Mouse (Mus musculus) midbrain, embryonic 12.5 days (tissue): ENCODE results near the gene Gm19668. TPM values are rescaled to one million over a fixed set of nuclear protein-coding genes. Genes with fewer than 3 reads are reported as not detected.
"Not testable (repeated sequence)": the region's sequence is repeated elsewhere in the genome, so short reads cannot be mapped to it uniquely, and the experiment has no call there.

Experiments
- ATAC-seq: fragments of 200-750 bp; cut with Nextera tagmentation; 2 replicates; pipeline ENCODE4 v1.8.0; 2017; ENCODE audit warnings: low read depth, moderate TSS enrichment, moderate library complexity; ENCODE audit not compliant: low FRiP score
- H3K27ac ChIP-seq: fragments of 300-500 bp; sonication (generic); replicated peaks from 2 replicates; pipeline ENCODE4 v1.5.1; 2016; ENCODE audit warnings: mild to moderate bottlenecking
- H3K27me3 ChIP-seq: fragments of 300-500 bp; sonication (generic); 2 replicates; pipeline ENCODE4 v1.6.1; 2016; ENCODE audit warnings: mild to moderate bottlenecking
- H3K36me3 ChIP-seq: fragments of 300-500 bp; sonication (generic); 2 replicates; pipeline ENCODE4 v1.6.1; 2016
- H3K4me1 ChIP-seq: fragments of 300-500 bp; sonication (generic); 2 replicates; pipeline ENCODE4 v1.6.1; 2016
- H3K4me2 ChIP-seq: fragments of 300-500 bp; sonication (generic); replicated peaks from 2 replicates; pipeline ENCODE4 v1.6.1; 2016; ENCODE audit warnings: mild to moderate bottlenecking, moderate library complexity
- H3K4me3 ChIP-seq: fragments of 300-500 bp; sonication (generic); 2 replicates; pipeline ENCODE4 v1.5.1; 2016; ENCODE audit warnings: mild to moderate bottlenecking
- H3K9ac ChIP-seq: fragments of 300-500 bp; sonication (generic); replicated peaks from 2 replicates; pipeline ENCODE4 v1.6.1; 2016; ENCODE audit warnings: mild to moderate bottlenecking, moderate library complexity
- H3K9me3 ChIP-seq: fragments of 300-500 bp; sonication (generic); 2 replicates; pipeline ENCODE4 v1.6.1; 2016; ENCODE audit warnings: mild to moderate bottlenecking
- WGBS: fragments of 180-500 bp; shearing (Covaris S2); methylation state at CpG from one replicate; pipeline ENCODE4 v1.1.7; 2016; 5-methylcytosine and 5-hydroxymethylcytosine counted together
- polyA plus RNA-seq: library from polyadenylated mRNA; unstranded; fragments of >200 nt; fragmentation: Nextera tagmentation; extraction: Ambion mirVana; gene quantifications from 2 replicates; pipeline ENCODE4 v1.2.1, GENCODE M21; 2016

Gene Gm19668
- polyA plus RNA-seq, 1 experiment from 2014 or later = not detected

GRCm38 (mm10) chr10:77759582-77759981, 39.4 kb downstream of the Gm19668 start, which contains the start of gene Gm3233:
Gene Gm3233 (minus strand): TSS chr10:77759682.
- not testable (repeated sequence) for H3K27ac ChIP-seq, H3K27me3 ChIP-seq, H3K9me3 ChIP-seq, H3K4me1 ChIP-seq, H3K4me3 ChIP-seq, H3K4me2 ChIP-seq, H3K9ac ChIP-seq, H3K36me3 ChIP-seq, ATAC-seq
- no CpG with 5 or more reads among the region's 1 CpGs for WGBS

GRCm38 (mm10) chr10:77753448-77753847, 45.5 kb downstream of the Gm19668 start:
- ATAC-seq = no peak
- H3K27ac ChIP-seq = no peak overlapping the region
- H3K9me3 ChIP-seq = no peaks in the 10 kb centered on the region
- no peaks in the 10 kb centered on the region for H3K27me3 ChIP-seq
- no peak overlapping the region for H3K9ac ChIP-seq
- H3K4me1 ChIP-seq = no peaks in the 10 kb centered on the region
- H3K4me3 ChIP-seq = no peak overlapping the region
- H3K36me3 ChIP-seq = no peaks in the 10 kb centered on the region
- no peak overlapping the region for H3K4me2 ChIP-seq

GRCm38 (mm10) chr10:77752312-77752711, 46.6 kb downstream of the Gm19668 start:
- WGBS = 65% methylated on average over 3 of the region's 3 CpGs
- not testable (repeated sequence) for ATAC-seq

GRCm38 (mm10) chr10:77751254-77751653, 47.7 kb downstream of the Gm19668 start, which contains the start of gene Gm9736:
Gene Gm9736 (minus strand): TSS chr10:77751354.
- not testable (repeated sequence) for H3K27me3 ChIP-seq, ATAC-seq, H3K27ac ChIP-seq, H3K9ac ChIP-seq, H3K4me1 ChIP-seq, H3K9me3 ChIP-seq, H3K36me3 ChIP-seq, H3K4me2 ChIP-seq, H3K4me3 ChIP-seq
- 85% methylated on average over 1 of the region's 1 CpGs for WGBS

More at GRCm38 (mm10) chr10:77752312-77752711, 46.6 kb downstream of the Gm19668 start:
- H3K27me3 ChIP-seq, H3K27ac ChIP-seq, H3K4me3 ChIP-seq, H3K4me2 ChIP-seq, H3K9me3 ChIP-seq, H3K9ac ChIP-seq, H3K4me1 ChIP-seq, H3K36me3 ChIP-seq: not testable (repeated sequence)

GRCm38 (mm10) chr10:77750686-77751085, 48.2 kb downstream of the Gm19668 start:
- H3K4me3 ChIP-seq, H3K9me3 ChIP-seq, H3K27me3 ChIP-seq, H3K27ac ChIP-seq, H3K36me3 ChIP-seq, H3K9ac ChIP-seq, ATAC-seq, H3K4me1 ChIP-seq, H3K4me2 ChIP-seq: not testable (repeated sequence)
- WGBS = 74% methylated on average over 1 of the region's 1 CpGs

Other genes with a start within 250 kb of the Gm19668 start
- 62.4 and 69.4 TPM in 2 replicates for gene Pttg1ip, start 217.4 kb downstream of the Gm19668 start, polyA plus RNA-seq
- 304 and 325 TPM in 2 replicates for gene Sumo3, start 193.0 kb downstream of the Gm19668 start, polyA plus RNA-seq
- 7.7 and 19.3 TPM in 2 replicates for gene Gm49325, start 192.9 kb downstream of the Gm19668 start, polyA plus RNA-seq
- 83.6 and 84.2 TPM in 2 replicates for gene Ube2g2, start 176.9 kb downstream of the Gm19668 start, polyA plus RNA-seq
- gene Tspear, start 112.6 kb downstream of the Gm19668 start, polyA plus RNA-seq = 1.2 and 1.4 TPM in 2 replicates
- gene Gm19402, start 108.4 kb downstream of the Gm19668 start, polyA plus RNA-seq = not detected in 2 replicates
- not detected in 2 replicates for gene Gm9508, start 101.9 kb downstream of the Gm19668 start, polyA plus RNA-seq
- not detected in 2 replicates for gene Gm10272, start 92.5 kb downstream of the Gm19668 start, polyA plus RNA-seq
- not detected in 2 replicates for gene Gm10024, start 87.7 kb downstream of the Gm19668 start, polyA plus RNA-seq
- not detected in 2 replicates for gene Gm10142, start 83.3 kb downstream of the Gm19668 start, polyA plus RNA-seq
- not detected in 2 replicates for gene Krtap12-1, start 78.5 kb downstream of the Gm19668 start, polyA plus RNA-seq
- gene Gm10100, start 72.6 kb downstream of the Gm19668 start, polyA plus RNA-seq = not detected in 2 replicates
- gene Gm18596, start 56.5 kb downstream of the Gm19668 start, polyA plus RNA-seq = not detected in 2 replicates
- not detected in 2 replicates for gene Gm9736, start 47.8 kb downstream of the Gm19668 start, polyA plus RNA-seq
- gene Gm3233, start 39.5 kb downstream of the Gm19668 start, polyA plus RNA-seq = not detected in 2 replicates
- not detected in 2 replicates for gene Gm3238, start 27.8 kb downstream of the Gm19668 start, polyA plus RNA-seq
- gene Gm7138, start 22.2 kb downstream of the Gm19668 start, polyA plus RNA-seq = not detected in 2 replicates
- not detected in 2 replicates for gene Gm3250, start 16.6 kb downstream of the Gm19668 start, polyA plus RNA-seq
- gene Gm7137, start 10.9 kb downstream of the Gm19668 start, polyA plus RNA-seq = not detected in 2 replicates
- gene Gm9639, start 4.1 kb downstream of the Gm19668 start, polyA plus RNA-seq = not detected in 2 replicates
- not detected in 2 replicates for gene Gm9507, start 12.7 kb upstream of the Gm19668 start, polyA plus RNA-seq
- gene Gm2696, start 15.5 kb upstream of the Gm19668 start, polyA plus RNA-seq = not detected in 2 replicates
- not detected in 2 replicates for gene Krtap10-4, start 28.0 kb upstream of the Gm19668 start, polyA plus RNA-seq
- gene Krtap10-10, start 36.8 kb upstream of the Gm19668 start, polyA plus RNA-seq = not detected in 2 replicates
- gene Gm36176, start 47.7 kb upstream of the Gm19668 start, polyA plus RNA-seq = not detected in 2 replicates
- not detected in 2 replicates for gene Gm10318, start 53.7 kb upstream of the Gm19668 start, polyA plus RNA-seq
- gene Gm3285, start 62.8 kb upstream of the Gm19668 start, polyA plus RNA-seq = not detected in 2 replicates
- 5.3 and 5.6 TPM in 2 replicates for gene Lrrc3, start 103.4 kb upstream of the Gm19668 start, polyA plus RNA-seq
- 1.2 and 1.5 TPM in 2 replicates for gene Trpm2, start 171.4 kb upstream of the Gm19668 start, polyA plus RNA-seq
- 32.0 and 32.9 TPM in 2 replicates for gene 1810043G02Rik, start 179.4 kb upstream of the Gm19668 start, polyA plus RNA-seq
- gene Pfkl, start 210.9 kb upstream of the Gm19668 start, polyA plus RNA-seq = 104 and 116 TPM in 2 replicates
- not detected in 2 replicates for gene Dnmt3l, start 242.8 kb upstream of the Gm19668 start, polyA plus RNA-seq
- gene Aire, start 244.5 kb upstream of the Gm19668 start, polyA plus RNA-seq = 0.17 and 0.35 TPM in 2 replicates